Mouse (Mus musculus): ENCODE data around the gene Car4. TPM values are rescaled to one million over a fixed set of nuclear protein-coding genes. Genes with fewer than 3 reads are reported as not detected.

The Car4 gene
- polyA plus RNA-seq, 2 experiments = 0.10 to 0.43 TPM

DNA sequence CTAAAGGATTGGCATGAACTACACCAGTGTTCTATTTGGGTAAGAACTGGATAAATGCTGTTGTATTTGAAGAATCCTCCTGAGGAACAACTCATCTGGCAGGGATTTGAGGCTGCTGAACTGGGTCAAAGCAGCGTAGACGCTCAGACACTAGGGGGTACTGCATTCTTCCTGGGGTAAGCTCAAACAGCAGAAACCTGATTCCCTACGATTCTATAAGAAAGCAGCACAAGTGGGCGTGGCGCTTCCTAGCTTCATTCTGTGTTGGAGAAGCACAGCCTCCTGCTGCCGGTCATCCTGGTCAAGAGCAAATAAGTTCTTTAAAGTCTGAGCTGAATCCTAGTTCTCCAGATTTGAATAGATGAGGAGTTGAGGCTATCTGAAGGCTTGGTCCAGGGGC is 25.3 kb upstream of the Car4 start:
- Histone ChIP-seq H3K27me3 (ENCODE audit: control insufficient read depth, insufficient read depth, low read length) (no peaks in the 10 kb centered on the region), H3K4me1 (replicated peaks; ENCODE audit: control insufficient read depth in 2 of 2, insufficient read depth in 2 of 2, low read length in 1 of 2) (no peaks in the 10 kb centered on the region), H3K4me2 (ENCODE audit: low read depth) (no peak overlapping the region), H3K36me3 (replicated peaks; ENCODE audit: control insufficient read depth, insufficient read depth, low read depth) (no peaks in the 10 kb centered on the region), H3K9ac (replicated peaks) (no peak overlapping the region), H3K9me3 (ENCODE audit: control insufficient read depth, low read length) (no peaks in the 10 kb centered on the region), H3K4me3 (ENCODE audit: insufficient read depth in 1 of 2, low read depth in 2 of 2, low read length in 2 of 2) (no peak overlapping the region), H3K27ac (no peak overlapping the region)
- WGBS (ENCODE audit: insufficient replicate concordance) = 19% methylated on average over 6 of the region's 6 CpGs
- DNase-seq (ENCODE audit: low read depth in 3 of 3, low spot score in 3 of 3) = no peak
- TF ChIP-seq EP300 (IDR thresholded peaks at IDR 0.05; ENCODE audit: low read depth) (no peak), CTCF (IDR thresholded peaks at IDR 0.05; ENCODE audit: low read depth) (no peak)
- no peak for ATAC-seq (ENCODE audit: insufficient read depth)

DNA sequence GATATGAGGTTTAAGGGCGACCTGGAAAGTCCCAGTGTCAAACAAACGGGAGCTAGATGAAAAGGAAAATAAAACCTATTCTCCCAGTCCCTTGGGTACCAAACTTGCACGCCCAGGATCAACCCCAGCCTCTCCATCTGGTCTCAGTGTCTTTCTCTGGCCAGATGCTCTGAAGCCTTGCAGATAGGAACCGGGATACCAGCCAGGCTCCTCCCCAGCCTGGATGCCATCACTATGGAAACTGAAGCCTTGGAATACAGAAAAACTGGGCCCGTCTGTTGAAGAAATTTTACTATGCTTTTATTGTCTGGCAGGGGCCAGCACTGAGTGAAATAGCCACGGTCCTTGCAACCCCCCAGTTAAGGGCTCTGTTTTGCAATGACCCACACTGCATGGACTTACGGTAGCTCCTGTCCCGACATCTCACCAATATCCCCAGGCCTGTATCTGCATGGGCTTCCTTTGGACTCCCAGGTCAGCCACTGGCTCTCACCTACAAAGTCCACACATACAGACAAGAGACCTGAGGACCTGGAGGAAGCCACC is 18.0 kb upstream of the Car4 start:
- H3K9ac ChIP-seq (replicated peaks) = no peak overlapping the region
- WGBS (ENCODE audit: insufficient replicate concordance) = 52% methylated on average over 8 of the region's 8 CpGs
- no peak for ATAC-seq (ENCODE audit: insufficient read depth)
- no peak for TF ChIP-seq EP300 (IDR thresholded peaks at IDR 0.05; ENCODE audit: low read depth)
- TF ChIP-seq CTCF (IDR thresholded peaks at IDR 0.05; ENCODE audit: low read depth) = no peak
- H3K4me1 ChIP-seq (replicated peaks; ENCODE audit: control insufficient read depth in 2 of 2, insufficient read depth in 2 of 2, low read length in 1 of 2) = no peaks in the 10 kb centered on the region
- DNase-seq (ENCODE audit: low read depth in 3 of 3, low spot score in 3 of 3) = no peak
- no peaks in the 10 kb centered on the region for H3K9me3 ChIP-seq (ENCODE audit: control insufficient read depth, low read length)
- no peak overlapping the region for H3K4me3 ChIP-seq (ENCODE audit: insufficient read depth in 1 of 2, low read depth in 2 of 2, low read length in 2 of 2)
- H3K27ac ChIP-seq = no peak overlapping the region
- H3K27me3 ChIP-seq (ENCODE audit: control insufficient read depth, insufficient read depth, low read length) = no peaks in the 10 kb centered on the region; the same call in none of the 2 replicates
- H3K4me2 ChIP-seq (ENCODE audit: low read depth) = no peak overlapping the region
- no peaks in the 10 kb centered on the region for H3K36me3 ChIP-seq (replicated peaks; ENCODE audit: control insufficient read depth, insufficient read depth, low read depth)

DNA sequence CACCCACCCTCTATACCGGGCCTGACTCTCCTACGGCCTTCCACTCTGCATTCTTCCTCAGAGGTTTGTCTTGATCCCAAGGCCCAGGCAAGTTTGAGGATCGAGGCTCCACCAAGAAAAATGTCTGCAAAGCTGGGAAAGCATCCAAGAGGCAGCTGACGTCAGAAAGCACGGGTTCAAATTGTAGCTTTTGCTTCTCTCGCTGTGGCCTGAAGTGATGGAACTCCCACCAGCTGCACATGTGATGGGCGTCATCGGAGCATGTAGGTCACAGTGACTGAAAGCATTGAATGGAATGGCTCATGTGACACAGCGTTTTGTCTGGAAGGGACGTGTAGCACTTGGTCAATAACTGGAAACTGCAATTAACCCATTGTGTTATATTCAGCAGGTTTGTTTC is 17.4 kb upstream of the Car4 start:
- peaks cover 2% of the 10 kb centered on the region for H3K27me3 ChIP-seq (ENCODE audit: control insufficient read depth, insufficient read depth, low read length)
- no peaks in the 10 kb centered on the region for H3K9me3 ChIP-seq (ENCODE audit: control insufficient read depth, low read length)
- H3K36me3 ChIP-seq (replicated peaks; ENCODE audit: control insufficient read depth, insufficient read depth, low read depth) = no peaks in the 10 kb centered on the region
- TF ChIP-seq CTCF (IDR thresholded peaks at IDR 0.05; ENCODE audit: low read depth) (no peak), EP300 (IDR thresholded peaks at IDR 0.05; ENCODE audit: low read depth) (no peak)
- H3K9ac ChIP-seq (replicated peaks) = no peak overlapping the region
- H3K27ac ChIP-seq = no peak overlapping the region
- no peak overlapping the region for H3K4me3 ChIP-seq (ENCODE audit: insufficient read depth in 1 of 2, low read depth in 2 of 2, low read length in 2 of 2)
- H3K4me1 ChIP-seq (replicated peaks; ENCODE audit: control insufficient read depth in 2 of 2, insufficient read depth in 2 of 2, low read length in 1 of 2) = no peaks in the 10 kb centered on the region
- DNase-seq (ENCODE audit: low read depth in 3 of 3, low spot score in 3 of 3) (no peak), ATAC-seq (ENCODE audit: insufficient read depth) (no peak)
- H3K4me2 ChIP-seq (ENCODE audit: low read depth) = no peak overlapping the region
- 65% methylated on average over 10 of the region's 10 CpGs for WGBS (ENCODE audit: insufficient replicate concordance)

DNA sequence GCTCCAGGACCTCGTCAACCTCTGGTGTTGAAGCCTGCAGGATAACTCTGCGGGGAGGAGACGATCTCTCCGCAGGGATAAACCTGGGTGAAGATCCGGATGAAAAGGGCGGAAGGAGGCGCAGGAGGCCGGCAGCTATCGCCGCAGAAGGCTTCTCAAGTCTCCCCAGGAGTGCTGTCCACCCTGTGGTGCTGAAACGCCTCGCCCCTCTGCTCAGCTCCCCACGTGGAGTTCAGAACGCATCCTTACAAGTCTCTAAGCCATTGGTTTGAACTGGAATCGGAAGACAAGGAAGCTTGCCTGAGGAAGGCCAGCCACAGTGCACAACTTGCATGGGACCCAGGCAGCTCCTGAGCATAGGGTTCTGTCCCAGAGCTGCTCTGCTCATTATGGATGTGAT is 13.6 kb upstream of the Car4 start:
- peak; percentile 11 to 36 (median 22) for DNase-seq (ENCODE audit: low read depth in 3 of 3, low spot score in 3 of 3)
- H3K4me3 ChIP-seq (ENCODE audit: insufficient read depth in 1 of 2, low read depth in 2 of 2, low read length in 2 of 2) = no peak overlapping the region
- WGBS (ENCODE audit: insufficient replicate concordance) = under 1% methylated on average over 15 of the region's 15 CpGs
- TF ChIP-seq EP300 (IDR thresholded peaks at IDR 0.05; ENCODE audit: low read depth) (no peak), CTCF (IDR thresholded peaks at IDR 0.05; ENCODE audit: low read depth) (no peak)
- no peaks in the 10 kb centered on the region; a peak in 1 of 4 replicates for H3K4me1 ChIP-seq (replicated peaks; ENCODE audit: control insufficient read depth in 2 of 2, insufficient read depth in 2 of 2, low read length in 1 of 2)
- no peak for ATAC-seq (ENCODE audit: insufficient read depth)
- no peak overlapping the region for H3K27ac ChIP-seq
- H3K9me3 ChIP-seq (ENCODE audit: control insufficient read depth, low read length) = no peaks in the 10 kb centered on the region
- H3K36me3 ChIP-seq (replicated peaks; ENCODE audit: control insufficient read depth, insufficient read depth, low read depth) = no peaks in the 10 kb centered on the region
- H3K4me2 ChIP-seq (ENCODE audit: low read depth) = peak overlapping the region; percentile 8; the same call in 1 of the 2 replicates
- H3K9ac ChIP-seq (replicated peaks) = no peak overlapping the region
- H3K27me3 ChIP-seq (ENCODE audit: control insufficient read depth, insufficient read depth, low read length) = peaks cover 6% of the 10 kb centered on the region

DNA sequence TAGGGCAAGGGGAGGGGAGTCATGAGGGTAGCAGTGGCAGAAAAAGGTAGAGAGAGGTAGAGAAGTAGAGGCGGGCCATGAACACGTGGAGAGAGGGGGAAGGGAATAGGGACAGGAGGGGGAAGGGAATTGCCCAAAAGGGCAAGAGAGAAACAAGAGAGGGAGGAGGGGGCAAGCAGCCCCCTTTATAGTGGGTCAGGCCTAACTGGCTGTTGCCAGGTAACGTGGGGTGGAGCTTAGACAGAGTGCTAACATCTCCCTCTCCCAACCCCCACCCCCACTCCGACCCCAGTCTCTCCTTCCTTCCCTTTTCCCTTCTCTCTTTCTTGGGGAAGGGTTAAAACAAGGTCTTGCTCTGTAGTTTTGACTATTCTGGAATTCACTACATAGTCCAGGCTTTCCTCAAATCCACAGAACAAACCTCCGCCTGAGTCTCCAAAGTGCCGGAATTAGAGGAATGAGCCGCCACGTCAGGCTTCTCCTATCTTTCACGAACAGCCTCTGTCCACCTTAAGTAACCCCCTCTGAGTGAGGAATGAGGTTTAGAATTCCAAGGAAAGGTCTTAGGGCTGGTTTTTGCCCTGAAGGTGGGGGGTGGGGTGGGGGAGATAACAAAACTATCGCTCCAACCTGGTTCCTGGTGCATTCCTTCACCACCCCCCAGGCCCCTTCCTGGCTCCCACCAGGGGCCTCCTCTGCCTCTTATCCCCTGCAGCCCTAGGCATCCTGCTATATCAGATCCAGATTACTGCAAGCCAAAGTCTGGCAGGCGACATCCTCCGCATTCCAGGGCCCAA is 12.7 kb upstream of the Car4 start:
- H3K27ac ChIP-seq = no peak overlapping the region
- H3K9ac ChIP-seq (replicated peaks) = no peak overlapping the region
- H3K4me1 ChIP-seq (replicated peaks; ENCODE audit: control insufficient read depth in 2 of 2, insufficient read depth in 2 of 2, low read length in 1 of 2) = no peaks in the 10 kb centered on the region; a peak in 1 of 4 replicates
- ATAC-seq (ENCODE audit: insufficient read depth) (no peak), DNase-seq (ENCODE audit: low read depth in 3 of 3, low spot score in 3 of 3) (no peak)
- no peaks in the 10 kb centered on the region for H3K9me3 ChIP-seq (ENCODE audit: control insufficient read depth, low read length)
- no peaks in the 10 kb centered on the region for H3K36me3 ChIP-seq (replicated peaks; ENCODE audit: control insufficient read depth, insufficient read depth, low read depth)
- TF ChIP-seq EP300 (IDR thresholded peaks at IDR 0.05; ENCODE audit: low read depth) (no peak), CTCF (IDR thresholded peaks at IDR 0.05; ENCODE audit: low read depth) (no peak)
- WGBS (ENCODE audit: insufficient replicate concordance) = 9% methylated on average over 12 of the region's 12 CpGs
- peak overlapping the region; percentile 5; the same call in 1 of the 2 replicates for H3K4me2 ChIP-seq (ENCODE audit: low read depth)
- no peak overlapping the region for H3K4me3 ChIP-seq (ENCODE audit: insufficient read depth in 1 of 2, low read depth in 2 of 2, low read length in 2 of 2)
- peaks cover 6% of the 10 kb centered on the region for H3K27me3 ChIP-seq (ENCODE audit: control insufficient read depth, insufficient read depth, low read length)

All from liver, embryonic 14.5 days (tissue).